Mouse (Mus musculus) CH12.LX (cell line): ENCODE measurements around the gene Kctd17. TPM values are rescaled to one million over a fixed set of nuclear protein-coding genes. Genes with fewer than 3 reads are reported as not detected.

Source experiments
- DNase-seq: peaks from one replicate; pipeline ENCODE4 v3.0.0-alpha.2; 2013; ENCODE audit errors: extremely low read depth
- H3K27ac ChIP-seq: 2 replicates; pipeline ENCODE4 v1.5.1; 2012; ENCODE audit warnings: low read depth, mild to moderate bottlenecking, control low read depth, moderate library complexity; ENCODE audit not compliant: insufficient read depth
- H3K27me3 ChIP-seq: replicated peaks from 2 replicates; pipeline ENCODE3; 2012; ENCODE audit warnings: inconsistent platforms
- H3K36me3 ChIP-seq, 2 experiments: replicated peaks in 1 of 2; 2 replicates each; pipeline versions ENCODE3 to v1.6.1; 2012; ENCODE audit warnings: inconsistent platforms in 1 of 2, low read length in 1 of 2, mild to moderate bottlenecking in 1 of 2, mixed read lengths in 1 of 2, moderate library complexity in 1 of 2; ENCODE audit not compliant: control insufficient read depth in 1 of 2, insufficient read depth in 1 of 2
- H3K4me1 ChIP-seq, 2 experiments: 2 replicates each; pipeline ENCODE4 v1.6.1; 2012; ENCODE audit warnings: inconsistent platforms in 1 of 2, moderate library complexity in 1 of 2; ENCODE audit not compliant: insufficient read depth in 2 of 2, control insufficient read depth in 1 of 2
- H3K4me2 ChIP-seq: 2 replicates; pipeline ENCODE4 v1.6.1; 2012; ENCODE audit warnings: low read depth, mild to moderate bottlenecking, control low read depth; ENCODE audit not compliant: poor library complexity, insufficient read depth, severe bottlenecking
- H3K4me3 ChIP-seq, 3 experiments: fragments of 150-350 bp in 1 of 3; sonication (generic) in 1 of 3; replicated peaks in 1 of 3; 2 replicates each; pipeline versions ENCODE3 to v1.5.1; 2011 to 2012; ENCODE audit warnings: low read depth in 2 of 3, low read length in 2 of 3, mild to moderate bottlenecking in 2 of 3, moderate library complexity in 2 of 3, control low read depth in 1 of 3, improper control_type of control experiment in 1 of 3, inconsistent platforms in 1 of 3, mixed read lengths in 1 of 3; ENCODE audit not compliant: poor library complexity in 1 of 3
- H3K79me2 ChIP-seq: replicated peaks from 2 replicates; pipeline ENCODE4 v1.6.1; 2012; ENCODE audit warnings: mild to moderate bottlenecking, moderate library complexity; ENCODE audit not compliant: control insufficient read depth, poor library complexity, insufficient read depth, severe bottlenecking; ENCODE audit errors: extremely low read depth
- H3K9ac ChIP-seq: 2 replicates; pipeline ENCODE4 v1.6.1; 2012; ENCODE audit warnings: low read depth, mild to moderate bottlenecking, control low read depth, moderate library complexity; ENCODE audit not compliant: insufficient read depth
- H3K9me3 ChIP-seq: replicated peaks from 2 replicates; pipeline ENCODE3; 2012; ENCODE audit warnings: low read length, inconsistent platforms, mixed read lengths
- BHLHE40 ChIP-seq: IDR thresholded peaks from 2 replicates; pipeline ENCODE4 v1.6.1; 2011; ENCODE audit warnings: mild to moderate bottlenecking, low read depth, low read length, improper control_type of control experiment
- CHD1 ChIP-seq: IDR thresholded peaks from 2 replicates; pipeline ENCODE4 v1.6.1; 2012; ENCODE audit warnings: low read depth, low read length, improper control_type of control experiment, inconsistent platforms
- CHD2 ChIP-seq: IDR thresholded peaks from 2 replicates; pipeline ENCODE4 v1.6.1; 2011; ENCODE audit warnings: low read length, improper control_type of control experiment
- CTCF ChIP-seq, 2 experiments: IDR thresholded peaks in 1 of 2; conservative IDR thresholded peaks in 1 of 2; 2 replicates each; pipeline ENCODE4 v1.5.1; 2011 to 2012; ENCODE audit warnings: low read depth in 2 of 2, low read length in 2 of 2, improper control_type of control experiment in 1 of 2, inconsistent platforms in 1 of 2, mild to moderate bottlenecking in 1 of 2, moderate library complexity in 1 of 2
- ELF1 ChIP-seq: IDR thresholded peaks from 2 replicates; pipeline ENCODE4 v1.6.1; 2014; ENCODE audit warnings: low read depth, mild to moderate bottlenecking, inconsistent platforms, low read length, improper control_type of control experiment
- EP300 ChIP-seq: IDR thresholded peaks from 2 replicates; pipeline ENCODE4 v1.6.1; 2011; ENCODE audit warnings: low read length, improper control_type of control experiment
- ETS1 ChIP-seq: conservative IDR thresholded peaks from 2 replicates; pipeline ENCODE4 v1.6.1; 2012; ENCODE audit warnings: low read depth, mild to moderate bottlenecking, inconsistent platforms, low read length, improper control_type of control experiment, moderate library complexity
- GABPA ChIP-seq: IDR thresholded peaks from 2 replicates; pipeline ENCODE4 v1.6.1; 2012; ENCODE audit warnings: low read depth, low read length, improper control_type of control experiment, inconsistent platforms; ENCODE audit not compliant: insufficient replicate concordance
- HCFC1 ChIP-seq: IDR thresholded peaks from 2 replicates; pipeline ENCODE4 v1.6.1; 2012; ENCODE audit warnings: low read depth, mild to moderate bottlenecking, inconsistent platforms, low read length, improper control_type of control experiment
- IRF4 ChIP-seq: IDR thresholded peaks from 2 replicates; pipeline ENCODE4 v1.6.1; 2014; ENCODE audit warnings: low read depth, mild to moderate bottlenecking, inconsistent platforms, low read length, improper control_type of control experiment
- JUN ChIP-seq: IDR thresholded peaks from 2 replicates; pipeline ENCODE4 v1.6.1; 2011; ENCODE audit warnings: low read depth, mild to moderate bottlenecking, low read length, improper control_type of control experiment, moderate library complexity; ENCODE audit not compliant: insufficient read depth
- JUND ChIP-seq: conservative IDR thresholded peaks from 2 replicates; pipeline ENCODE4 v1.6.1; 2011; ENCODE audit warnings: low read depth, low read length, improper control_type of control experiment
- KAT2A ChIP-seq: IDR thresholded peaks from 2 replicates; pipeline ENCODE4 v1.6.1; 2012; ENCODE audit warnings: low read length, improper control_type of control experiment, inconsistent platforms; ENCODE audit not compliant: insufficient replicate concordance
- MAZ ChIP-seq: IDR thresholded peaks from 2 replicates; pipeline ENCODE4 v1.6.1; 2012; ENCODE audit warnings: low read depth, mild to moderate bottlenecking, inconsistent platforms, low read length, improper control_type of control experiment, moderate library complexity
- MXI1 ChIP-seq: IDR thresholded peaks from 2 replicates; pipeline ENCODE4 v1.6.1; 2011; ENCODE audit warnings: mild to moderate bottlenecking, low read depth, low read length, improper control_type of control experiment
- MYC ChIP-seq: IDR thresholded peaks from 2 replicates; pipeline ENCODE4 v1.6.1; 2011; ENCODE audit warnings: low read depth, mild to moderate bottlenecking, improper control_type of control experiment, low read length
- NRF1 ChIP-seq: IDR thresholded peaks from 2 replicates; pipeline ENCODE4 v1.6.1; 2014; ENCODE audit warnings: low read depth, mild to moderate bottlenecking, inconsistent platforms, low read length, improper control_type of control experiment, moderate library complexity
- POLR2A ChIP-seq: IDR thresholded peaks from 2 replicates; pipeline ENCODE4 v1.6.1; 2011; ENCODE audit warnings: low read depth, mild to moderate bottlenecking, improper control_type of control experiment, low read length
- POLR2AphosphoS2 ChIP-seq: IDR thresholded peaks from 2 replicates; pipeline ENCODE4 v1.6.1; 2011; ENCODE audit warnings: low read depth, low read length, improper control_type of control experiment
- RAD21 ChIP-seq: IDR thresholded peaks from 2 replicates; pipeline ENCODE4 v1.6.1; 2011; ENCODE audit warnings: low read depth, mild to moderate bottlenecking, low read length, improper control_type of control experiment, moderate library complexity
- SIN3A ChIP-seq: IDR thresholded peaks from 2 replicates; pipeline ENCODE4 v1.6.1; 2012; ENCODE audit warnings: low read length, improper control_type of control experiment, inconsistent platforms
- TBP ChIP-seq: conservative IDR thresholded peaks from 2 replicates; pipeline ENCODE4 v1.6.1; 2011; ENCODE audit warnings: low read depth, low read length, improper control_type of control experiment
- TCF12 ChIP-seq: IDR thresholded peaks from 2 replicates; pipeline ENCODE4 v1.6.1; 2014; ENCODE audit warnings: low read depth, mild to moderate bottlenecking, inconsistent platforms, low read length, improper control_type of control experiment
- UBTF ChIP-seq: IDR thresholded peaks from 2 replicates; pipeline ENCODE4 v1.6.1; 2012; ENCODE audit warnings: low read depth, mild to moderate bottlenecking, inconsistent platforms, low read length, improper control_type of control experiment, moderate library complexity
- USF1 ChIP-seq: IDR thresholded peaks from 2 replicates; pipeline ENCODE4 v1.6.1; 2014; ENCODE audit warnings: low read depth, mild to moderate bottlenecking, inconsistent platforms, low read length, improper control_type of control experiment
- USF2 ChIP-seq: conservative IDR thresholded peaks from 2 replicates; pipeline ENCODE4 v1.6.1; 2011; ENCODE audit warnings: low read depth, low read length, improper control_type of control experiment
- ZKSCAN1 ChIP-seq: IDR thresholded peaks from 2 replicates; pipeline ENCODE4 v1.6.1; 2012; ENCODE audit warnings: low read depth, inconsistent platforms, low read length, improper control_type of control experiment, borderline replicate concordance
- ZMIZ1 ChIP-seq: IDR thresholded peaks from 2 replicates; pipeline ENCODE4 v1.6.1; 2012; ENCODE audit warnings: low read depth, mild to moderate bottlenecking, inconsistent platforms, low read length, improper control_type of control experiment
- ZNF384 ChIP-seq: IDR thresholded peaks from 2 replicates; pipeline ENCODE4 v1.6.1; 2012; ENCODE audit warnings: low read depth, low read length, improper control_type of control experiment, inconsistent platforms
- dilution Hi-C: fragments of 300-500 bp; cut with MboI; formaldehyde crosslinking; loops from 2 replicates; pipeline ENCODE4 v1.14.3; 2020; ENCODE audit warnings: low sequenced_read_pairs; ENCODE audit not compliant: extremely low pct_unique_long_range_greater_than_20kb, extremely low pct_ligation_motif_present
- in situ Hi-C: fragments of 300-500 bp; cut with MboI; formaldehyde crosslinking; loops from 3 replicates; pipeline ENCODE4 v1.14.3; 2019; ENCODE audit warnings: low sequenced_read_pairs, low pct_ligation_motif_present, low pct_unique_long_range_greater_than_20kb, mixed read lengths
- polyA plus RNA-seq: library from polyadenylated mRNA; unstranded; fragments of >175 nt; gene quantifications from 2 replicates; pipeline ENCODE4 v1.2.1, GENCODE M21; 2012; ENCODE audit warnings: low read depth; ENCODE audit not compliant: insufficient read length
- total RNA-seq, 2 experiments: library from RNA; depleted of rRNA; stranded (reverse); fragments of 300-350 nt in 1 of 2; fragments of >200 nt in 1 of 2; gene quantifications; 2 replicates each; pipeline ENCODE4 v1.2.3; 2012 to 2014

The Kctd17 gene
- total and polyA plus RNA-seq, 3 experiments = not detected

DNA sequence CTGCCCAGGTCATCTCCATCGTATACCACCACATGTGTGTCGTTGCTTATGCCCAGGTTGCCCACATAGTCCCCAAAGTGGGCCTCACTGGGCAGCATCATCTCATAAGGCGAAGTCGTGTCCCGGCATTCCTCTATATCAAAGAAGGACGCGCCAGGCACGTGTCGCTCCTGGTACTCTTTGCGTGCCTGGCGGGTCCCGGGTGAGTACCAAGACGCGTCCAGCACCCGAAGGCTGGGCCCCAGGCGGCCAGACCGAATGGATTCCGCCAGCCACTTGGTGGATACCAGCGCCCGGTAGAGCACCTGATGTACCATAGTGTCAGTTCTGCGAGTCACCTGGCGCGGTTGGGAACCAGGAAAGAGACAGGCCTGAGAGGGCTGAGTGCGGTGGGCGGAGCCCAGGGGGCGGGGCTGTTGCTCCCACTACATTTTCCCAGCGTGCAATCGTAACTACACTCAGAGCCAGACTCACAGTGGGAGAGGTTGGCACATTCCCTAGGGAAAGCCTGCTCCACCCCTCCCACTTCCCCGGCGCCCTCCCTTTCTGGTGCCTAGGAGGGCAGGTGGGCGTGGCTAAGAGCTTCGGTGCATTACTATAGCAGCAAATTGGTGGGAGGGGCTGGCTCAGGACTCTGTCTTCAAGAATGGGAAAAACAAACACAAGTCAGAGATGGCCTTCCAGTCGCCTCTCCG, 22.7 kb upstream of the Kctd17 start, which contains the start of gene Tst:
Gene Tst (minus strand): TSS at position 391 of the 695 bp plus-strand sequence.
- H3K27me3 ChIP-seq = peaks cover 22% of the 10 kb centered on the region
- peak within 1 kb of the TSS; percentile 22; the same call in 1 of the 2 replicates for H3K27ac ChIP-seq
- DNase-seq = peak; percentile 70
- H3K4me1 ChIP-seq = peaks cover 3 to 17% of the 10 kb centered on the region in 2 experiments
- TF ChIP-seq ETS1 (no peak), BHLHE40 (no peak), IRF4 (peak; percentile 22; the same call in 1 of the 2 replicates), JUN (no peak), CHD1 (no peak), MXI1 (peak; percentile 33; the same call in 1 of the 2 replicates), ZMIZ1 (no peak)
- peak within 1 kb of the TSS; percentile 76 for H3K4me2 ChIP-seq
- dilution Hi-C loops = no loop called here
- peaks cover 8 to 10% of the 10 kb centered on the region in 2 experiments for H3K36me3 ChIP-seq
- in situ Hi-C loops = no loop called here
- H3K79me2 ChIP-seq = no peaks in the 10 kb centered on the region
- H3K4me3 ChIP-seq = peak within 1 kb of the TSS; percentile 69 to 89 (median 75)
- peak within 1 kb of the TSS; percentile 57 for H3K9ac ChIP-seq
- no peaks in the 10 kb centered on the region for H3K9me3 ChIP-seq

DNA sequence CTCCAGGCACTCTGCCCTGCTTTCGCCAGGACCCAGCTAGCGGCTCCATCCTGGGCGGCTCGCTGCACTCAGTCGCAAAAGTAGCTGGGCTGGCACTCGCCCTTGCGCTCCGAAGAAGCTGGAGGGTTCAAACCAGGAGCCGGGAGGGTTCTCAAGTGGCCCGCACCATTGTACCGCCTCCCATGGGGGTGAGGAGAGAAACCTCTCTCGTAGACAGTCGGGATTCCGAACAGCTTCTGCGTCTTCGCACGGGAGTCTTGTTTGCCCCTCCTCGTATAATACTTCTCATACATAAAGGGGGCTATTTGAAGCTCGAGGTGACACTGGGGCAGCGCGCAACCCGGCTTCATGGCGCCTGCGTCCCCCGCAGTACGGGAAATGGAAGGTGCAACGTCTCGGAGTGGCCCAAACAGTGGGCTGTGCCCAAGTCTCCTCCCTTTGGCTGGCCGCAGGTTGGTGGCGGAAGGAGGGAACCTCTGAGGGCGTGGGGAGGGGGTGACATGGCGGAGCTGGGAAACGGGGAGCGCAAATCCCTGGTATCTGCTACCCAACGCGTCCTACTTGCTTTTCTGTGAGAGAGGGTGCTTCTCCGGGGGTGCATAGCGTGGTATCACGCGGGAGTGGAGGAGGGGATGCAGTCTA, 21.9 kb upstream of the Kctd17 start, which contains the start of gene Mpst:
Gene Mpst (plus strand): TSS at position 124 of the 642 bp plus-strand sequence.
- DNase-seq = peak; percentile 82
- in situ Hi-C loops (no loop called here), dilution Hi-C loops (no loop called here)
- Histone ChIP-seq H3K27me3 (peaks cover 15% of the 10 kb centered on the region), H3K4me1 (peaks cover 3 to 17% of the 10 kb centered on the region in 2 experiments), H3K4me2 (peak within 1 kb of the TSS; percentile 76), H3K4me3 (peak within 1 kb of the TSS; percentile 69 to 89 (median 75)), H3K9me3 (no peaks in the 10 kb centered on the region), H3K36me3 (peaks cover 12 to 17% of the 10 kb centered on the region in 2 experiments), H3K27ac (peak within 1 kb of the TSS; percentile 22; the same call in 1 of the 2 replicates), H3K9ac (peak within 1 kb of the TSS; percentile 57), H3K79me2 (no peaks in the 10 kb centered on the region)
- TF ChIP-seq RAD21 (no peak), GABPA (no peak), CHD2 (0 out of 2 replicates have a peak, but pooled peaks have one; percentile 12), ZKSCAN1 (no peak), ZMIZ1 (peak; percentile 16; the same call in 1 of the 2 replicates), MYC (no peak), CTCF (conservative IDR thresholded peaks at IDR 0.05 in 1 of 2, IDR thresholded peaks at IDR 0.05 in 1 of 2; ENCODE audit: low read depth in 2 of 2, low read length in 2 of 2) (no peak), POLR2A (peak; percentile 77), ZNF384 (no peak), MAZ (no peak), TBP (no peak; the same call in 1 of the 2 replicates), TCF12 (no peak), POLR2AphosphoS2 (peak; percentile 61; the same call in 1 of the 2 replicates), KAT2A (no peak), HCFC1 (peak; percentile 60; the same call in 1 of the 2 replicates), UBTF (no peak), NRF1 (0 out of 2 replicates have a peak, but pooled peaks have one; percentile 5), SIN3A (no peak; the same call in 1 of the 2 replicates), USF1 (no peak), ELF1 (peak; percentile 68), ETS1 (no peak), JUND (no peak), EP300 (no peak), IRF4 (no peak), USF2 (no peak), BHLHE40 (no peak), JUN (no peak)
